In genomic region chr3:151424326-151425207, GRCm38 (mm10) we compare ENCODE assay signal across 8 mouse cellular contexts. TPM values are rescaled to one million over a fixed set of nuclear protein-coding genes. Genes with fewer than 3 reads are reported as not detected.
A peak's percentile ranks its signal among the peaks of the same experiment; 100 is the strongest.
DNase-seq lines count a peak whose midpoint lies in the region; ATAC-seq and TF ChIP-seq lines count a peak whose summit lies in the region.

No protein-coding gene starts in this region.

- H3K36me3 ChIP-seq in kidney, adult 2 months (ENCODE audit: control insufficient read depth, insufficient read depth, low read length) = no peaks in the 10 kb centered on the region
- H3K36me3 ChIP-seq in heart, embryonic 14.5 days (ENCODE audit: control insufficient read depth, insufficient read depth, low read length) = no peaks in the 10 kb centered on the region
- no peaks in the 10 kb centered on the region for H3K36me3 ChIP-seq in liver, embryonic 11.5 days (ENCODE audit: control insufficient read depth, insufficient read depth, low read length)
- no peaks in the 10 kb centered on the region for H3K36me3 ChIP-seq in embryonic facial prominence, embryonic 10.5 days (replicated peaks)

- no peak for TF ChIP-seq CTCF in kidney, adult 2 months (conservative IDR thresholded peaks at IDR 0.05; ENCODE audit: insufficient read depth, insufficient read length, low read depth, low read length)

- no peaks in the 10 kb centered on the region for H3K4me1 ChIP-seq in kidney, adult 2 months (ENCODE audit: control insufficient read depth, insufficient read depth, low read length)
- peaks cover 0 to 2% of the 10 kb centered on the region in 2 experiments; a peak in 1 of 4 replicates for H3K4me1 ChIP-seq in heart, embryonic 14.5 days (ENCODE audit: control insufficient read depth in 2 of 2, insufficient read depth in 2 of 2, low read length in 2 of 2)
- H3K4me1 ChIP-seq in liver, embryonic 11.5 days (replicated peaks; ENCODE audit: control insufficient read depth, insufficient read depth, low read length) = no peaks in the 10 kb centered on the region
- no peaks in the 10 kb centered on the region for H3K4me1 ChIP-seq in embryonic facial prominence, embryonic 10.5 days

- no peaks in the 10 kb centered on the region for H3K27me3 ChIP-seq in kidney, adult 2 months (replicated peaks; ENCODE audit: control insufficient read depth, insufficient read depth, low read length)
- H3K27me3 ChIP-seq in heart, embryonic 14.5 days (ENCODE audit: control insufficient read depth, insufficient read depth, low read length) = no peaks in the 10 kb centered on the region
- H3K27me3 ChIP-seq in liver, embryonic 11.5 days (replicated peaks; ENCODE audit: control insufficient read depth, insufficient read depth, low read length) = no peaks in the 10 kb centered on the region
- no peaks in the 10 kb centered on the region for H3K27me3 ChIP-seq in embryonic facial prominence, embryonic 10.5 days (replicated peaks; ENCODE audit: low read depth, poor library complexity, severe bottlenecking)

- TF ChIP-seq POLR2A in kidney, adult 2 months (IDR thresholded peaks at IDR 0.05; ENCODE audit: low read depth, low read length) = no peak

- WGBS in kidney, adult 2 months = 68% methylated on average over 9 of the region's 9 CpGs
- WGBS in heart, embryonic 14.5 days = 63% methylated on average over 9 of the region's 9 CpGs
- 57% methylated on average over 9 of the region's 9 CpGs for WGBS in liver, embryonic 11.5 days
- 85% methylated on average over 9 of the region's 9 CpGs for WGBS in embryonic facial prominence, embryonic 10.5 days

- H3K4me2 ChIP-seq in heart, embryonic 14.5 days (ENCODE audit: low read length) = no peak overlapping the region
- no peak overlapping the region for H3K4me2 ChIP-seq in liver, embryonic 11.5 days

- ATAC-seq in heart, embryonic 14.5 days (ENCODE audit: insufficient number of reproducible peaks, insufficient read depth, low FRiP score, low read depth) = peak; percentile 59; the same call in 1 of the 2 replicates
- peak; percentile 47; the same call in 1 of the 2 replicates for ATAC-seq in liver, embryonic 11.5 days (replicated peaks; ENCODE audit: low FRiP score)
- peak; percentile 95 for ATAC-seq in megakaryocyte progenitor cell, adult 5-6 weeks (replicated peaks; ENCODE audit: poor library complexity)

- peak overlapping the region; percentile 97 for H3K27ac ChIP-seq in kidney, adult 2 months (ENCODE audit: insufficient read depth, low read depth, low read length)
- peak overlapping the region; percentile 24 to 63; a peak in 3 of 4 replicates for H3K27ac ChIP-seq in heart, embryonic 14.5 days (replicated peaks in 1 of 2; ENCODE audit: control insufficient read depth in 1 of 2, insufficient read depth in 1 of 2, low read depth in 2 of 2, low read length in 2 of 2)
- H3K27ac ChIP-seq in liver, embryonic 11.5 days (ENCODE audit: low read depth, low read length) = no peak overlapping the region
- no peak overlapping the region for H3K27ac ChIP-seq in embryonic facial prominence, embryonic 10.5 days (replicated peaks)

- H3K4me3 ChIP-seq in kidney, adult 2 months (ENCODE audit: insufficient read depth, low read depth, low read length) = no peak overlapping the region
- no peak overlapping the region for H3K4me3 ChIP-seq in heart, embryonic 14.5 days (ENCODE audit: control insufficient read depth in 1 of 2, insufficient read depth in 1 of 2, low read depth in 1 of 2, low read length in 2 of 2)
- H3K4me3 ChIP-seq in liver, embryonic 11.5 days (ENCODE audit: low read depth, low read length) = no peak overlapping the region
- H3K4me3 ChIP-seq in embryonic facial prominence, embryonic 10.5 days = no peak overlapping the region

- DNase-seq in kidney, adult 2 months = peak; percentile 80
- no peak for DNase-seq in kidney, postnatal 10 days
- DNase-seq in liver, embryonic 11.5 days (ENCODE audit: low spot score) = no peak
- no peak for DNase-seq in embryonic facial prominence, embryonic 10.5 days (ENCODE audit: low spot score)
- DNase-seq in urinary bladder, postnatal 36 days (ENCODE audit: low spot score in 2 of 2) = no peak
- DNase-seq in retina, postnatal 1 day = no peak

- no peaks in the 10 kb centered on the region for H3K9me3 ChIP-seq in heart, embryonic 14.5 days (ENCODE audit: control insufficient read depth, low read length)
- H3K9me3 ChIP-seq in liver, embryonic 11.5 days (ENCODE audit: control insufficient read depth, low read length) = no peaks in the 10 kb centered on the region
- no peaks in the 10 kb centered on the region for H3K9me3 ChIP-seq in embryonic facial prominence, embryonic 10.5 days

- H3K9ac ChIP-seq in heart, embryonic 14.5 days (ENCODE audit: low read length) = no peak overlapping the region
- no peak overlapping the region for H3K9ac ChIP-seq in liver, embryonic 11.5 days (ENCODE audit: low read depth, low read length)

RNA-seq across cellular contexts. Expression of gene Adgrl4, which starts 13.1 kb away (rescaled TPM):
- polyA plus RNA-seq in kidney, adult 2 months (2012; rRNA removed) = 27.1 and 35.1 TPM in 2 replicates
- 18.2 and 20.3 TPM in 2 replicates for polyA plus RNA-seq in heart, embryonic 14.5 days (2014; fragmentation: Nextera tagmentation; extraction: Ambion mirVana)
- polyA plus RNA-seq in liver, embryonic 11.5 days (2014; fragmentation: Nextera tagmentation; extraction: Ambion mirVana) = 15.6 and 16.7 TPM in 2 replicates
- total RNA-seq in megakaryocyte progenitor cell, adult 5-6 weeks (2015) = 169 and 236 TPM in 2 replicates
- total RNA-seq in megakaryocyte progenitor cell, adult 5-6 weeks (2017) = 133 and 193 TPM in 2 replicates
- 5.0 TPM in 2 replicates for polyA plus RNA-seq in embryonic facial prominence, embryonic 10.5 days (2016; fragmentation: Nextera tagmentation; extraction: Ambion mirVana)

Comparison
In these comparisons a context has a peak if more than half of its experiments do, and no peak if none do; other contexts are left out.
1. H3K27ac ChIP-seq: peak in kidney, adult 2 months (single experiment) and heart, embryonic 14.5 days (2 of 2); none in liver, embryonic 11.5 days (single experiment) and embryonic facial prominence, embryonic 10.5 days (single experiment).
2. Peak in every context shown above with its lines, with median percentiles within 50 percentile points of each other: ATAC-seq.